Mouse (Mus musculus) G1E (cell line): ENCODE results near the gene H2-Q7.

Source experiments
- CTCF ChIP-seq: IDR thresholded peaks from 2 replicates; pipeline ENCODE4 v1.5.1; 2012; ENCODE audit warnings: low read depth, low read length, inconsistent platforms, mixed read lengths
- GATA1 ChIP-seq: IDR thresholded peaks from 2 replicates; pipeline ENCODE4 v1.6.1; 2012; ENCODE audit warnings: borderline replicate concordance, low read length, inconsistent platforms, mixed read lengths
- GATA2 ChIP-seq: IDR thresholded peaks from 2 replicates; pipeline ENCODE4 v1.6.1; 2012; ENCODE audit warnings: low read depth, low read length, inconsistent platforms, borderline replicate concordance
- TAL1 ChIP-seq: conservative IDR thresholded peaks from 2 replicates; pipeline ENCODE4 v1.6.1; 2012; ENCODE audit warnings: low read depth, low read length, inconsistent platforms, mixed read lengths

GRCm38 (mm10) chr17:35485702-35486101 lies 46.7 kb downstream of the H2-Q7 start:
- TF ChIP-seq CTCF = no peak
- TF ChIP-seq GATA1 = no peak
- no peak for TF ChIP-seq TAL1
- TF ChIP-seq GATA2 = no peak
